Mouse (Mus musculus): ENCODE measurements around the gene Cplx3.

Cplx3 gene

DNA sequence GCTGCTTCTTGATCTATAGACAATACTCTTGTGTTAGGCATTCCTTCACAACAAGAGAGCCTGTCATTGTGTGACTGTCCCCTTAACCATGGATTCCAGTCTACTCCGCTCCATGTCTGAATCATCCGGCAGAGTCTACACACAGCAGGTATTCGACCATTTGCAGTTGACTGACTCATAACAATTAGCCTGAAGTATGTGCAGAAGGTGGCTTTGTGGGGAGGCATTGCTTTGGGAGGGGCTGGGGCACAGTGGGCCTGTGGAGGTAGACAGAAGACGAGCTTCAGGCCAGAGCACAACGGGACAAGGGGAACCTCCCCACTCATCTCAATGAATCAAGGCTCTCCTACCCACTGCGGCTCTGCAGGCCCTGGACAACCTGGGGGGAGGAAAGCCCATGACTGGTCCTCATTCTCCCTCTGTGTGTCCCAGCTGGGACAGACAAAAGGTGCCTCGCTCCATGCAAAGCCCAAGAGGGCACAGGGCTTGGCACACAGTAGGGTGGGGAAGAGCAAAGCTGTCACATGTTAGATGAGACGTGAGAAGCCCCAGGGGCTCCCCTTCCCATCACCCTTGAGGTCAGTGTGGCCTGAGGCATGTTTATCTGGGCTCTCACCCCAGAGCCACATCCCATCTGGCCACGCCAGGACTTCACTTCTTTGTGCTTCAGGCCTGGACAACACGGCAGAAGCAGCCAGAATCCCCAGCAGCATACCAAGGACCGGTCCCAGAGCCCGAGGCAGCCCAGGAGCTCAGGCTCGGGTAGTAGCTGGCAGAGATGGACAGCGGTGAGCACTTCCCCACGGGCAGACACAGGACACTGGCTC lies 19.8 kb upstream of the Cplx3 start:
- no peak for TF ChIP-seq GATA4 (IDR thresholded peaks at IDR 0.05; ENCODE audit: insufficient replicate concordance, low read length)

DNA sequence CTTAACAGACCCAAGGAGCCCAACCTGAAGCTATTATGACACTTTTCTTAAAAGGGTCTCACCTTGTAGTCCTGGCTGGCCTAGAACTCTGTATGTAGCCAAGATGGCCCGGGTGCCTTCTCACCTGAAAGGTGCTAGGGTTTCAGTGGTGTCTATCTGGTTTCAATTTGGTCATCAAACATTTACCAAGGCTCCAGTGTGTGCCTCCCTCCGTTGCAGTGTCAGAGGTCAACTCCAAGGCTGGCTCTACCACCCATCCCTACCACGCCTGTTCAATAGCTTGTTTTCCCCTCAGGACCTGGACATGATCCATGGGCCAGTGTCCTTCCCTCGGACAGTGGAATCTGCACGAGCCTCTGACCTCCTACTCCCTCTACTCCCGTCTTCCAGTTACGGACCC lies 18.2 kb upstream of the Cplx3 start:
- TF ChIP-seq GATA4 (IDR thresholded peaks at IDR 0.05; ENCODE audit: insufficient replicate concordance, low read length), result no peak

DNA sequence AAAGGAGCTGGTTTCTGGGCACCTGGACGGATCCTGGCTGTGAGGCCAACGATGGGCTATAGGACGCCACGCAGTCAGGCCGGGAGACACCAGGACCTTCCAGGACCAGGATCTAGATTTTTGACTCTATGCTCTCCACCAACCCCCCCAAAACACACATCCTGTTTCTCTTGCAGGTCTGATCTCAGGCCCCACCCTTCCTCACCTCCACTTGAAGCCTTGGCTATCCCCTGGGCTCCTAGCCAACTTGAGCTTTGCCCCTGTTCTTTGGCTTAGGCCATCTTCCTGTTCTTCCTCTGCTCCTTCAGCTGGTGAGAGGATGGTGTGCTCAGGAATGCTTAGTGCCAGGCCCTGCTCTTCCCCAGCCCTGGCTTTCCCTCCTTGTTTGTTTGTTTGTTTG lies 14.6 kb upstream of the Cplx3 start, which contains the start of gene Lman1l:
TSS of gene Lman1l (minus strand) at position 101 of the 400 bp plus-strand sequence.
- TF ChIP-seq GATA4 (IDR thresholded peaks at IDR 0.05; ENCODE audit: insufficient replicate concordance, low read length), result no peak

DNA sequence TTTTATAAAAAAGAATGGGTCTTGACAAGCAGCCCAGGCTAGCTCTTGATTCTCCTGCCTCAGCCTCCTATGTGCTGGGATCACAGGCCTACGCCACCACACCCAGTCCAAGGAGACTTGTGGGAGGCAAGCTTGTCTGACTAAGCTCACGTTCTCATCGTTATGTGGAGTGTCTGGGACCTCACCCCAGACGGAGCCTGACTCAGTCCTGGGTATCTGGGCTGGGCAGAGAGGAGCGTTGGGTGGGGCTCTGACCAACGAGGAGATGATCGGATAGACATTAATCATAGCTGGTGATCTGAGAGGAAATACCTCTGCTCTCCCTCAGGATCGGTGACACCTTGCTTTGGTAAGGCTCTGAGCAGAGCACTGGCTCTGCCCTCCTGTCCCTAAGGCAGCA lies 12.8 kb upstream of the Cplx3 start:
- TF ChIP-seq GATA4 (IDR thresholded peaks at IDR 0.05; ENCODE audit: insufficient replicate concordance, low read length), result no peak

DNA sequence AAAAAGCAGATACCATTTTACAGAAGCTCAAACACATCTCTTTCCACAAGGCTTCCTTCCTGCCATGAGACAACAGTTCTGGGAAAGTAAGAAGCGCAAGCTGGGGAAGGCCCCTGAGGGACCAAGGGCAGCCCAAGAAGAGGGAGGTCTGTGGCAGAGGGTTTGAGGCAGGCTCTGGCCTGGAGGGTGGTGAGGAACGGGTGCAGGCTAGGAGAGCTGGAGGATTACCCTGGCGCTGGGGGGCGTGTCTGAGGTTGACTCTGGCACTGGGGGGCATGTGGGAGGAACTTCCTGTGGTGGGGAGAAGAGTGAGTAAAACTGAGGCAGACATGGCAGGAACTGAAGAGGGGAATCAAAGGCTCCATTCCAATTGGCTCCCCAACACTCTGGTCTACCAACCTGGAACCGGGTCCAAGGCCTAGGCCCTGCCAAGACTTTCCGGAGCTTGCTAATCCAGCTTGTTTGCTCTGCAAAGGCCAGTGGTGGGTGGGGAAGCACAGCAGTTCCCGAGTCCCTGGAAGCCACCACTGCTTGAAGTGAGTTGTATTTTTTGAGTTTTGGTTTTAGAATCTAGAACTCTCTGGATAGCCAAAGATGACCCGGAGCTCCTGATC lies 11.6 kb upstream of the Cplx3 start:
- TF ChIP-seq GATA4 (IDR thresholded peaks at IDR 0.05; ENCODE audit: insufficient replicate concordance, low read length), result no peak

DNA sequence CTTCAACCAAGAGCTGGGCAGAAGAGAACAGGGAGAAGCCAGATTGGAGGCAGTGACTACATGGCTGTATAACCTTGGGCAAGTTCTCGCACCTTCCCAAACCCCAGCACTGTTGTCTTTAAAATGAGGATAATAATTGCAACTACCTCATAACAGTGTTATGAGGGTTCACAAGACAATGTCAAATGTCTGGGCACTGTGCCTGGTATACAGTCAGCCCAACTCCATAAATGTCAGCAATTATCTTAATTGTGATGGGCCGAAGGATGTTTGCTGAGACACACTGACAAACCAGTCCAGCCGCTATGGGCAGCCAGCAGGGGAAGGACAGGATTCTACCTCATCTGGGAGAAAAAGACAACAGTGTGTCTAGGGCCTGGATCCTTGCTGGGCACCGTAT lies 8.7 kb upstream of the Cplx3 start:
- TF ChIP-seq GATA4 (IDR thresholded peaks at IDR 0.05; ENCODE audit: insufficient replicate concordance, low read length), result no peak

DNA sequence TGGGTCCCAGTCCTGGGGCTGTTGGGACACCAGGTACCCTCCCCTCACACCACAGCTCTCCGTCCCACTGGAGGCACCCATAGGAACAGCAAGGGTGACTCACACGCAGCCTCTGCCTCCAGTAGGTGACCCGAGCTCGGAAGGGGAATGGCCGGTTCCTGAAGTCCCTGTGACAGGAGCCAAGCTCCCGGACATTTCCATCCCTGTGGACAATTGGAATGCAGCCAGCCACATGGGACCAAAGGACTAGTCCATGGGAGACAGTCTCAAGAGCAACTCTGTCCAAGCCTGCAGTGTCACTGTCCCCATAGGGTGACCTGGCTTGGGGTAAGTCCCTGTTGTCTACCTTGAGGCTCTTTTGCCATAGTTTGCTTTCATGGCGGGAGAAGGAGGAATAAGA lies 7.9 kb upstream of the Cplx3 start:
- TF ChIP-seq GATA4 (IDR thresholded peaks at IDR 0.05; ENCODE audit: insufficient replicate concordance, low read length), result no peak

DNA sequence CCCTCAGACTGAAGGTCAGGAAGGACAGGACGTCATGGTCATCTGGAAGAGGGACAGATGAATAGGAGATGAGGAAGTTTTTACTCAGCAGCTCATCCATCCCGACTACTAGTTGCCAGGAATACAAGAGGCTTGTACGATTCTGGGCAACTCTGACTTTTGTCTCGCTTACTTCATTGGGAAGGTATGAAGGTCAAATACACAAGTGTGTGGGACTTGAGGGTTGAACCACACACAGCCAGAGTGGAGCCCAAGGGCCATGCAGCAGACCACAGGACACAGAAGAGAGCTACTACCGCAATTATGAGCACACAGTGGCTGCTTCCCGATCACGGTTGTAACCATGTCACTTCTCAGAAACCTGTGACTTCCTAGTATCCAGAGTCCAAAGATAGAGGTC lies 6.5 kb upstream of the Cplx3 start:
- TF ChIP-seq GATA4 (IDR thresholded peaks at IDR 0.05; ENCODE audit: insufficient replicate concordance, low read length), result no peak

DNA sequence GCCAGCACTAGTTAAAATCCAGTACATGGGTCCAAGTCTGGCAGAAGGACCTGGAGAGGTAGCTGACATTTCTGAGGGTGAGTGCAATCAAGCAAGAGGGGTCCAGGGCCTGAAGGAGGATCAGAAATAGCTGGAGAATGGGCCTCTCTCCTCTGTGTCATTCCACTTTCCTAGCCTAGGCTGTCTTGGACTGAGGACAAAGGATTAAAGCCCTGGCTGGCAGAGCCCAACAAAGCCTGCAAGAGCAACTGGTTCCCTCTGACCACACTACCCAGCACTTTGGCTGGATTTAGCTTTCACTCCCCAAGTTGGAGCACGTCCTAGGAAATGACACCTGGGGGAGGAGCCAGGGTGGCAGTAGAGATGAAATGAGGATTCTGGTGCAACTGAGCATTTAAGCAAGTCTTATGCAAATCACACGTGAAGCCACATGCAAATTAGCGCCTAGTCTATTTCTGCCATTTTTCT lies 4.3 kb upstream of the Cplx3 start:
- no peak for TF ChIP-seq GATA4 (IDR thresholded peaks at IDR 0.05; ENCODE audit: insufficient replicate concordance, low read length)

DNA sequence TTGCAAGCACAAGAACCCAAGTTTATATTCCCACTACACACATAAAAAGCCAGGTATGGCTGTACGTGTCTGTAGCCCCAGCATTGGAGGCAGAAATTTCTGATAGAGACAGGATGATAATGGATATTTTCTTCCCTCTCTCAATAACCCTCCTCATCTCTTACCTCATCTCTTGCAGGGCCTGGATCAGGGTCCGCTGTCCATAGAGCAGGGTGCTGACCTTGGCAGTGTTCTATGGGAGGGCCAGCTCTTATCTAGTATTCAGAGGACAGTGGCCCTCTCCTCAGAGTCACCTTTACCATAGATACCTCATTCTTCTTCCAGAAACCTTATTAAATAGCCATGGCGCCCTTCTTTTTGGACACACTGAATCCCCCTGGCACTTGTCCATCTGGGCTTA lies 3.7 kb upstream of the Cplx3 start:
- no peak for TF ChIP-seq GATA4 (IDR thresholded peaks at IDR 0.05; ENCODE audit: insufficient replicate concordance, low read length)

DNA sequence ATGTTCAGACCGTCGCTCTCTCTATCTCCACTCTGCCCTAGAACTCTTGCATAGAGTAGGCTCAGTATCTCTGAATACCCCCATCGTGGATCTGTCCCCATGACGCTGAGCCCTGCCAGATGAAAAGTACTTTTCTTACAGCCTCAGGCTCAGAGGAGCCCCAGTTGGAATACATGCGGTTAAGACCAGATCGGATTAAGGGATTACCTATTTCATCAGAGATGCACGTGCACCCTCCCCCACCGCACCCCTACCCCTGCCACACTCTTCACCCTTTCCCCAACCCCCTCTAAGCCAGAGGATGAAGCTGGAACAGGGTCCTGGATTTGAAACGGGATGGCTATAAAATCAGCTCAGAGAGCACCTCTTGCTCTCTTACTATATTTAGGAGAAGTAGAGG lies 578 bp downstream of the Cplx3 start:
- TF ChIP-seq GATA4 (IDR thresholded peaks at IDR 0.05; ENCODE audit: insufficient replicate concordance, low read length), result no peak

DNA sequence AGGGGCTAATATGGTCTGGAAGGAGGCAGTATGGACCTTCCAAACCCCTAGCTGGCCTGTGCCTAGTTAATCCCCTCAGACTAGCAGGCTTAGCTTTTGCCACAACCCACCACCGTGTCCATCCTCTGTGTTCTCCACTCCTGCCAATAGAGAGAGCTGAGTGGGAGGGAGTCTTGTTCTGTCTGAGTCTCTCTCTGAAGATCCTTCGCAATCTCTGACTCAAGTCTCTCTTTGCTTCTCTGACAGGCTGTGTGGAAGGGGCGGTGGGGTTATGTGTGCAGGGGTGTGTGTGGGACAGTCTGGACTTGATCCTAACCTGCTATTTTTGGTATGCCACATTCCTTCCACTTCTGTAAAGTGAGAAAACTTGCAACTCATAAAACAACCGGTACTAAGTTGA lies 1.2 kb downstream of the Cplx3 start:
- TF ChIP-seq GATA4 (IDR thresholded peaks at IDR 0.05; ENCODE audit: insufficient replicate concordance, low read length), result no peak

DNA sequence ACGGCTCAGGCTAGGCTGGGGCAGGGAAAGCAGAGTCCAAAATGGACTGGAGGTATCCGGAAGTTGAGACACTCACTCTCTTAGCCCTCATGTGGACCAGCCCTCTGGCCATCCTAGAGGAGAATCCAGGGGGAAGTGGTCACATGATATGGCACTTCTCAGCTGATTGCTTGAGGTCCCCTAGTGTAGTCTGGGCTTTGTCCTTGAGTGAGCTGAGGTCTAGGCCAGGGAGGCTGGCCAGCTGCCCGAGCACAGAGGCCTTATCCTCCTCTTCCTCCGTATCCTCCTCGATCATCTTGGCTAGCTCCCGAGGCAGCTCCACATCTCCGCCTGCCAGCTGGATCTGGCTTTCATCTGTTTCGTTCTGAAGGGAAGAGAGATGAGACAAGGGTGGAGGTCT lies 4.0 kb downstream of the Cplx3 start:
- TF ChIP-seq GATA4 (IDR thresholded peaks at IDR 0.05; ENCODE audit: insufficient replicate concordance, low read length), result no peak

DNA sequence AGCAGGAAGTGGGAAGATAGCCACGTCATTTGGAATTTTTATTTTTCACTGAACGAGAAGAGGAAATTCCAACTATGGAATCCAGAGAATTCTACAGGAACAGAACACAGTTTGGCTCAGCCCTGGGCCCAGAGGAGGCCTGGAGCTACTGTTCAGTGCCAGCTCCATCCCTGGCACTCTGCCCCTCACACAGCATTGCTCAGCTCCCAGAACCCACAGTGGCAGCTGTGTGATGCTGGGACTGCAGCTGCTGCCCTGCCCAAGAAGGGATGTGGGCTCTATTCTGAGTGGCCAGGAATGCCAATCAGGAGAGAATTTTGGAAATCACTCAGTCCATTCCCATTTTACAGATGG lies 4.8 kb downstream of the Cplx3 start:
- no peak for TF ChIP-seq GATA4 (IDR thresholded peaks at IDR 0.05; ENCODE audit: insufficient replicate concordance, low read length)

DNA sequence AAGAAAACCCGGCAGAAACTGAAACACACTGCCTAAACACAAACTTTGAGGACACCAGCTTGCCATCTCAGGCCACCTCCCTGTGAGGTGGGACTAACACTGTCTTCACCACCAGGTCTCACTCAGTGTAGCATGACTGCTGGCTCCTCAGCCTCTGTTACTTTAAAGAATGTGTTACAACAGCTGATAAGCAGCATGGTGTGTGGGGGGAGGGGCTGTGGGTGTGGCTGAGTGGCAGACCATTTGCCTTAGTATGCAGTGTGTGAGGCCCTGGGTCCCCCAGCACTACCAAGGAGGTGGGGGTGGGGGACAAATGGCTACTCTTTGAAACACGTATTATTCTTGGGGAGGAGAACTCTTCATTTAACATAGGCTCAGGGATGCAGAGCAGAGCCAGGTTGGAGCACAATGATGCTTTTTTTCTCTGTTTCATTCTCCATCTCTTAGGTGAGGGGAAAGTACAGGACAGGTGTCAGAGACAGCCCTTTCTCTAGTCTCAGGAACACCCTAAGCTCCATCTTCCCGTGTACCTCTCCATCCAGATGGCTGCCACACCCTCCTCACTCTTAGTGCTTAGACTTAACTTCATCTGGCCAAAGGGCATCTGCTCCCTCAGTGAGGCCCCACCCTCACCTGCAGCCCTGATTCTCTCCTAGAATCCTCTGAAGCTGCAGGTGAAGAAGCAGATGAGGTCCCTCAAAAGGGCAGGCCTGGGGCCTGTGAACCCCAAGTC lies 5.3 kb downstream of the Cplx3 start:
- TF ChIP-seq GATA4 (IDR thresholded peaks at IDR 0.05; ENCODE audit: insufficient replicate concordance, low read length), result no peak

Data from liver, adult (tissue).